Mouse (Mus musculus): Measurements from ENCODE around the gene Cpsf4l. TPM values are rescaled to one million over a fixed set of nuclear protein-coding genes. Genes with fewer than 3 reads are reported as not detected.

Gene Cpsf4l
- total and polyA plus RNA-seq, 2 experiments, result 3.0 to 9.9 TPM

DNA sequence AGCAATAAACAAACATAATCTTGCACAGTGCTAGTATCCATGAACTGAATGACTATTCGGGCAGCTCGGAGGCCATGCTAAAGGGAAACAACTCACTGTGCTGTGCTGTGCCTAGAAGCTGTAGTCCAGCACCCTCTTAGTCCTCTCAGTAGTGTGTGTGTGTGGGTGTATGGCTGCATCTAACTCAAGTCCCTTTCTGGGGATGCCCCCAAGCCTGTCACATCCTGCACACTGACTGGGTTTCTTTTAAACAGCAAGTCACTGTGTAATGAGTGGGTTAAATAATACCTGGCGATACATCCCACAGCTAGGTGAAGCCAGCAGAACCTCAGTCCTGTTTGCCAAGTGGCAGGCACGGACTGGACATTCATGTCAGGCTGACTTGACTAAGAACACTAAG, 51.1 kb downstream of the Cpsf4l start:
- no peak for DNase-seq (ENCODE audit: extremely low read depth, low read depth, low spot score)
- H3K36me3 ChIP-seq (ENCODE audit: control insufficient read depth, insufficient read depth, low read length), result peaks cover 41% of the 10 kb centered on the region

DNA sequence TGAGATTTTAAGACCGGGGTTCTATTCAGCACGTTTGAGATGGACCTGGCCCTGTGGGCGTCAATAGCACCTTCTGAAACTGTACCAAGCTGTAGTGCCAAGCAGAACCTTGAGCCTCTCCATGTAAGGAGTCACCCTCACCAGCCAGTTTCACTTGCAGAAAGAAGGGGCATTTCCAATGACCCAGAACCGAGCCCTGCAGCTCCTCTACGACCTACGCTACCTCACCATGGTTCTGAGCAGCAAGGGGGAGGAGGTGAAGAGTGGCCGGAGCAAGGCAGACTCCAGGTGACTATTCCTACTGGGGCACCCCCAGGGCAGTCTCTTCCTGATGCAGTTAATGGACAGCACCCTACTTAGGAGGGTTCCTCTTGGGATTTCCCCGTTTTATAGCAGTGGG, 51.5 kb downstream of the Cpsf4l start:
- no peaks in the 10 kb centered on the region; the same call in 1 of the 2 replicates for H3K79me2 ChIP-seq (ENCODE audit: control insufficient read depth, insufficient read depth, low read length)
- no peak for DNase-seq (ENCODE audit: extremely low read depth, low read depth, low spot score)
- 91% methylated on average over 8 of the region's 8 CpGs for WGBS
- no peak overlapping the region for H3K4me3 ChIP-seq (ENCODE audit: insufficient read depth, low read depth, low read length)
- no peaks in the 10 kb centered on the region for H3K4me1 ChIP-seq (ENCODE audit: control insufficient read depth, insufficient read depth, low read length)
- no peak overlapping the region for H3K27ac ChIP-seq (replicated peaks; ENCODE audit: insufficient read depth, low read depth, low read length)
- TF ChIP-seq POLR2A (IDR thresholded peaks at IDR 0.05; ENCODE audit: extremely low read depth, insufficient read depth, low read length), result no peak
- TF ChIP-seq CTCF (IDR thresholded peaks at IDR 0.05; ENCODE audit: low read depth, low read length), result no peak
- H3K27me3 ChIP-seq (ENCODE audit: control insufficient read depth, insufficient read depth, low read length), result no peaks in the 10 kb centered on the region
- H3K36me3 ChIP-seq (ENCODE audit: control insufficient read depth, insufficient read depth, low read length), result peaks cover 37% of the 10 kb centered on the region
- no peak overlapping the region for H3K9ac ChIP-seq (ENCODE audit: low read depth, low read length)

More for the DNA sequence above, 51.1 kb downstream of the Cpsf4l start:
- H3K4me3 ChIP-seq (ENCODE audit: insufficient read depth, low read depth, low read length), result no peak overlapping the region
- H3K27me3 ChIP-seq (ENCODE audit: control insufficient read depth, insufficient read depth, low read length), result no peaks in the 10 kb centered on the region
- 71% methylated on average over 4 of the region's 4 CpGs for WGBS
- H3K79me2 ChIP-seq (ENCODE audit: control insufficient read depth, insufficient read depth, low read length), result no peaks in the 10 kb centered on the region; the same call in 1 of the 2 replicates
- no peaks in the 10 kb centered on the region for H3K4me1 ChIP-seq (ENCODE audit: control insufficient read depth, insufficient read depth, low read length)
- no peak for TF ChIP-seq CTCF (IDR thresholded peaks at IDR 0.05; ENCODE audit: low read depth, low read length)
- no peak for TF ChIP-seq POLR2A (IDR thresholded peaks at IDR 0.05; ENCODE audit: extremely low read depth, insufficient read depth, low read length)
- H3K27ac ChIP-seq (replicated peaks; ENCODE audit: insufficient read depth, low read depth, low read length), result no peak overlapping the region
- H3K9ac ChIP-seq (ENCODE audit: low read depth, low read length), result no peak overlapping the region

DNA sequence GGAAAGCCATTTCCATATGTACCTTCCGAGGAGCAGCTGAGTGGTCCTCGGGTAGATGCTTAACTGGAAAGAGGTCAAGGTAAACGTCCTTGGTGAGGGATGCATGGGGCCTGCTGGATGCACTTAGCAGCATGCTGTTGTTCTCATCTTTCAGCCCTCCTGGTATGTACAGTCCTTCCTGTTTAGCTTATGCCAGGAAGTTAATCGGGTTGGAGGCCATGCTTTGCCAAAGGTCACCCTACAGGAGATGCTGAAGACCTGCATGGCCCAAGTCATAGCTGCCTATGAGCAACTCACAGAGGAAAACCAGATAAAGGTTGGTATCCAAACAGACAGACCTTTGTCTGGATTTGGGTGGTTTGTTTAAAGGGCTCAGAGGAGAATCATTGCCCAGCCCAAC, 52.6 kb downstream of the Cpsf4l start:
- H3K36me3 ChIP-seq (ENCODE audit: control insufficient read depth, insufficient read depth, low read length), result peaks cover 39% of the 10 kb centered on the region
- no peak overlapping the region for H3K4me3 ChIP-seq (ENCODE audit: insufficient read depth, low read depth, low read length)
- H3K9ac ChIP-seq (ENCODE audit: low read depth, low read length), result no peak overlapping the region
- 70% methylated on average over 4 of the region's 4 CpGs for WGBS
- no peak for TF ChIP-seq POLR2A (IDR thresholded peaks at IDR 0.05; ENCODE audit: extremely low read depth, insufficient read depth, low read length)
- TF ChIP-seq CTCF (IDR thresholded peaks at IDR 0.05; ENCODE audit: low read depth, low read length), result no peak
- no peaks in the 10 kb centered on the region for H3K4me1 ChIP-seq (ENCODE audit: control insufficient read depth, insufficient read depth, low read length)
- H3K79me2 ChIP-seq (ENCODE audit: control insufficient read depth, insufficient read depth, low read length), result no peaks in the 10 kb centered on the region
- H3K27me3 ChIP-seq (ENCODE audit: control insufficient read depth, insufficient read depth, low read length), result no peaks in the 10 kb centered on the region
- H3K27ac ChIP-seq (replicated peaks; ENCODE audit: insufficient read depth, low read depth, low read length), result no peak overlapping the region
- no peak for DNase-seq (ENCODE audit: extremely low read depth, low read depth, low spot score)

DNA sequence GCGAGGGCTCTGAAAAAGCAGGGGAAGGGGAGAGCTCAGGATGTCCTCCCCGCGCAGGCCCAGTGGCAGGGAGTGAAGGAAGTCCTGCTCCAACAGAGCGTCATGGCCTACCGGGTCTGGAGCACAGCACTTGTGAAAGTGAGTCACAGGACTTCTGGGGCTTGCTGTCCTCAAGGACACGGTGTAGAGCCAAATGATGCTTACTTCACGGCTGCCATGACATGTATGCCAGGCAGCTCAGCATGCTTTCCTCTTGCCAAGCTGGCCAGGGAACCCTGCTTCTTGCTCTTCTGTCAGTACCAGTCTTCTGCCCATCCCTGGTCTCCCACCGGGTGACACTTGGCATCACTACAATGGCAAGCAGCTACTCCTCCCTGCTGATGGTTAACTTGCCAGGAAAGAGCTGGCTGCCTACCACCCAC, 53.3 kb downstream of the Cpsf4l start:
- Histone ChIP-seq H3K4me1 (ENCODE audit: control insufficient read depth, insufficient read depth, low read length) (no peaks in the 10 kb centered on the region), H3K9ac (ENCODE audit: low read depth, low read length) (no peak overlapping the region), H3K27ac (replicated peaks; ENCODE audit: insufficient read depth, low read depth, low read length) (no peak overlapping the region), H3K79me2 (ENCODE audit: control insufficient read depth, insufficient read depth, low read length) (no peaks in the 10 kb centered on the region), H3K36me3 (ENCODE audit: control insufficient read depth, insufficient read depth, low read length) (peaks cover 41% of the 10 kb centered on the region), H3K4me3 (ENCODE audit: insufficient read depth, low read depth, low read length) (no peak overlapping the region), H3K27me3 (ENCODE audit: control insufficient read depth, insufficient read depth, low read length) (no peaks in the 10 kb centered on the region)
- no peak for TF ChIP-seq POLR2A (IDR thresholded peaks at IDR 0.05; ENCODE audit: extremely low read depth, insufficient read depth, low read length)
- TF ChIP-seq CTCF (IDR thresholded peaks at IDR 0.05; ENCODE audit: low read depth, low read length), result no peak
- 75% methylated on average over 8 of the region's 8 CpGs for WGBS
- DNase-seq (ENCODE audit: extremely low read depth, low read depth, low spot score), result no peak

DNA sequence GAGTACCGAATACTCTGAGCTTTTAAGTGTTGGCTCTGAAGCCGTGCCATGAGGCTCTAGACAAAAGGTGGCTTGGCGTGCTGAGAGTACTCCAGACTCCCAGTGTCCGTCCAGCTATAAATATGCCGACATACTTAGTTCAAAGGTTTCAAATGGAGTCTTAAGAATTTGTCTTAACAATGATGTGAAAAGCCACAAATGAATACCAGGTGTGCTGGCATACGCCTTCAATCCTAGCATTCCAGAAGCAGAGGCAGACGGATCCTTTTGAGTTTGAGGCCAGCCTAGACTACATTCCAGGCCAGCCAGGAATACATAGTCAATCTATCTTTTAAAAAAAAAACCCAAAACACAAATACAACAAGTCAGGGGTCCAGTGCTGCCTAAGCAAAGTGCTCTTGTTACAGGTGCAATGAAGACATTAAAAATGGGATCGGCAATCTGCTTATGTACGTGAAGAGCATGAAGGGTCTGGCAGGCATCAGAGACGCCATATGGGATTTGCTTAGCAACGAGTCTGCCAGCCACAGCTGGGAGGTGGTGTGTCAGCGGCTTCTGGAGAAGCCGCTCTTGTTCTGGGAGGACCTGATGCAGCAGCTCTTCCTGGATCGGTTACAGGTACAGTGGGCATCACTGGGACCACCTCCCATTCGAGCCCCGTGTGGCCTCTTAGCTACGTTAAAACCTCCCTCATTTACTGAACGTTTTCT, 55.1 kb downstream of the Cpsf4l start:
- Histone ChIP-seq H3K36me3 (ENCODE audit: control insufficient read depth, insufficient read depth, low read length) (peaks cover 32% of the 10 kb centered on the region), H3K27ac (replicated peaks; ENCODE audit: insufficient read depth, low read depth, low read length) (no peak overlapping the region), H3K4me3 (ENCODE audit: insufficient read depth, low read depth, low read length) (no peak overlapping the region), H3K4me1 (ENCODE audit: control insufficient read depth, insufficient read depth, low read length) (peaks cover 4% of the 10 kb centered on the region; the same call in 1 of the 2 replicates), H3K27me3 (ENCODE audit: control insufficient read depth, insufficient read depth, low read length) (no peaks in the 10 kb centered on the region), H3K79me2 (ENCODE audit: control insufficient read depth, insufficient read depth, low read length) (no peaks in the 10 kb centered on the region), H3K9ac (ENCODE audit: low read depth, low read length) (no peak overlapping the region)
- no peak for TF ChIP-seq CTCF (IDR thresholded peaks at IDR 0.05; ENCODE audit: low read depth, low read length)
- TF ChIP-seq POLR2A (IDR thresholded peaks at IDR 0.05; ENCODE audit: extremely low read depth, insufficient read depth, low read length), result no peak
- DNase-seq (ENCODE audit: extremely low read depth, low read depth, low spot score), result no peak
- 94% methylated on average over 18 of the region's 18 CpGs for WGBS

DNA sequence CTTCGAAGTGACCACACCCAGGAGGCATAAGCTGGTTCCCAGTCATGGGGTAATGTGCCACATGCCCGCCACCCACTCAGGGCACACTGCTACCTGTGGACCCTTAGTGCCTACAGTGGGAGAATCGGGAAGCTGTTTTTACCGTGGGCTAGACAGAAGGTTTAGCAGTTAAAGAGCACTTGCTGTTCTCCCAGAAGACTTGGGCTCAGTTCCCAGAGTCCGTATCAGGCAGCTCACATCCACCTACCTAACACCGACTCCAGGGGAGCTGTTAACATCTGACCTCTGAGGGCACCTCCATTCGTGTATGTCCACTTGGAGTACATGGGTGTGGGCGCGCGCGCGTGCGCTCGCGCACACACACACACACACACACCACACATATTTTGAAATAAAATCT, 55.7 kb downstream of the Cpsf4l start:
- 94% methylated on average over 15 of the region's 15 CpGs for WGBS
- TF ChIP-seq POLR2A (IDR thresholded peaks at IDR 0.05; ENCODE audit: extremely low read depth, insufficient read depth, low read length) (no peak), CTCF (IDR thresholded peaks at IDR 0.05; ENCODE audit: low read depth, low read length) (no peak)
- Histone ChIP-seq H3K9ac (ENCODE audit: low read depth, low read length) (no peak overlapping the region), H3K36me3 (ENCODE audit: control insufficient read depth, insufficient read depth, low read length) (peaks cover 28% of the 10 kb centered on the region), H3K79me2 (ENCODE audit: control insufficient read depth, insufficient read depth, low read length) (no peaks in the 10 kb centered on the region), H3K4me3 (ENCODE audit: insufficient read depth, low read depth, low read length) (no peak overlapping the region), H3K27ac (replicated peaks; ENCODE audit: insufficient read depth, low read depth, low read length) (no peak overlapping the region), H3K4me1 (ENCODE audit: control insufficient read depth, insufficient read depth, low read length) (peaks cover 4% of the 10 kb centered on the region; the same call in 1 of the 2 replicates), H3K27me3 (ENCODE audit: control insufficient read depth, insufficient read depth, low read length) (no peaks in the 10 kb centered on the region)
- DNase-seq (ENCODE audit: extremely low read depth, low read depth, low spot score), result no peak
